Mouse (Mus musculus) lung, embryonic 15.5 days (tissue): Measurements from ENCODE around the gene Coro1b. TPM values are rescaled to one million over a fixed set of nuclear protein-coding genes. Genes with fewer than 3 reads are reported as not detected.

Experiments
- ATAC-seq: fragments of 200-750 bp; cut with Nextera tagmentation; 2 replicates; pipeline ENCODE4 v1.8.0; 2017; ENCODE audit warnings: moderate number of reproducible peaks, borderline replicate concordance; ENCODE audit not compliant: low FRiP score, low TSS enrichment; ENCODE audit errors: extremely low read depth
- H3K27ac ChIP-seq: fragments of 300-500 bp; sonication (generic); 2 replicates; pipeline ENCODE4 v1.5.1; 2015; ENCODE audit warnings: moderate library complexity, mild to moderate bottlenecking, inconsistent platforms
- H3K27me3 ChIP-seq: fragments of 300-500 bp; sonication (generic); 2 replicates; pipeline ENCODE4 v1.6.1; 2015; ENCODE audit warnings: inconsistent platforms
- H3K36me3 ChIP-seq: fragments of 300-500 bp; sonication (generic); 2 replicates; pipeline ENCODE4 v1.6.1; 2015; ENCODE audit warnings: inconsistent platforms
- H3K4me1 ChIP-seq: fragments of 300-500 bp; sonication (generic); 2 replicates; pipeline ENCODE4 v1.6.1; 2015; ENCODE audit warnings: inconsistent platforms
- H3K4me2 ChIP-seq: fragments of 300-500 bp; sonication (generic); 2 replicates; pipeline ENCODE4 v1.6.1; 2015; ENCODE audit warnings: inconsistent platforms, mild to moderate bottlenecking, moderate library complexity
- H3K4me3 ChIP-seq: fragments of 300-500 bp; sonication (generic); 2 replicates; pipeline ENCODE4 v1.5.1; 2015; ENCODE audit warnings: mild to moderate bottlenecking, inconsistent platforms
- H3K9ac ChIP-seq: fragments of 300-500 bp; sonication (generic); 2 replicates; pipeline ENCODE4 v1.6.1; 2015; ENCODE audit warnings: inconsistent platforms
- H3K9me3 ChIP-seq: fragments of 300-500 bp; sonication (generic); 2 replicates; pipeline ENCODE4 v1.6.1; 2016; ENCODE audit warnings: inconsistent platforms
- WGBS: fragments of 180-500 bp; shearing (Covaris S2); methylation state at CpG from one replicate; pipeline ENCODE4 v1.1.7; 2015; 5-methylcytosine and 5-hydroxymethylcytosine counted together
- polyA plus RNA-seq: library from polyadenylated mRNA; unstranded; fragments of >200 nt; fragmentation: Nextera tagmentation; extraction: Ambion mirVana; gene quantifications from 2 replicates; pipeline ENCODE4 v1.2.1, GENCODE M21; 2015

Coro1b gene
- polyA plus RNA-seq, 1 experiment from 2014 or later: 168 TPM

- Histone ChIP-seq H3K4me2 (peak overlapping the region; percentile 82), H3K36me3 (peaks cover 13% of the 10 kb centered on the region), H3K4me3 (peak overlapping the region; percentile 64), H3K27me3 (peaks cover 6% of the 10 kb centered on the region; the same call in 1 of the 2 replicates), H3K4me1 (peaks cover 17% of the 10 kb centered on the region), H3K27ac (no peak overlapping the region), H3K9ac (peak overlapping the region; percentile 75), H3K9me3 (no peaks in the 10 kb centered on the region)
- 21% methylated on average over 7 of the region's 7 CpGs for WGBS
- no peak for ATAC-seq
Measured at GRCm38 (mm10) chr19:4202149-4202548, 53.7 kb downstream of the Coro1b start.

GRCm38 (mm10) chr19:4203148-4203547 is 54.7 kb downstream of the Coro1b start:
- Histone ChIP-seq H3K4me1 (peaks cover 17% of the 10 kb centered on the region), H3K27ac (no peak overlapping the region), H3K4me3 (no peak overlapping the region), H3K36me3 (peaks cover 10% of the 10 kb centered on the region), H3K9me3 (no peaks in the 10 kb centered on the region), H3K27me3 (peaks cover 6% of the 10 kb centered on the region; the same call in 1 of the 2 replicates), H3K4me2 (no peak overlapping the region), H3K9ac (no peak overlapping the region)
- 62% methylated on average over 3 of the region's 3 CpGs for whole genome bisulfite sequencing
- no peak for ATAC-seq

Other genes with a start within 250 kb of the Coro1b start
- 46.6 and 53.1 TPM in 2 replicates for gene Tcirg1, start 241.5 kb upstream of the Coro1b start, polyA plus RNA-seq
- 303 and 306 TPM in 2 replicates for gene Ndufs8, start 235.8 kb upstream of the Coro1b start, polyA plus RNA-seq
- gene Aldh3b1, start 218.8 kb upstream of the Coro1b start, polyA plus RNA-seq: 3.5 and 4.6 TPM in 2 replicates
- 18.4 and 22.3 TPM in 2 replicates for gene Unc93b1, start 213.4 kb upstream of the Coro1b start, polyA plus RNA-seq
- gene Aldh3b3, start 190.0 kb upstream of the Coro1b start, polyA plus RNA-seq: 0.11 and 0.13 TPM in 2 replicates
- gene Aldh3b2, start 176.3 kb upstream of the Coro1b start, polyA plus RNA-seq: 1.3 and 1.5 TPM in 2 replicates
- 11.1 and 12.5 TPM in 2 replicates for gene Acy3, start 162.0 kb upstream of the Coro1b start, polyA plus RNA-seq
- gene Tbx10, start 155.9 kb upstream of the Coro1b start, polyA plus RNA-seq: not detected in 2 replicates
- 25.9 and 28.0 TPM in 2 replicates for gene Nudt8, start 148.0 kb upstream of the Coro1b start, polyA plus RNA-seq
- 2.3 and 2.4 TPM in 2 replicates for gene Gm49405, start 148.0 kb upstream of the Coro1b start, polyA plus RNA-seq
- 3.6 and 4.9 TPM in 2 replicates for gene Doc2g, start 145.3 kb upstream of the Coro1b start, polyA plus RNA-seq
- 191 and 199 TPM in 2 replicates for gene Ndufv1, start 135.8 kb upstream of the Coro1b start, polyA plus RNA-seq
- 470 and 486 TPM in 2 replicates for gene Gstp1, start 110.6 kb upstream of the Coro1b start, polyA plus RNA-seq
- gene Gstp2, start 102.6 kb upstream of the Coro1b start, polyA plus RNA-seq: 3.9 and 5.2 TPM in 2 replicates
- 0.22 and 0.83 TPM in 2 replicates for gene Gstp3, start 89.0 kb upstream of the Coro1b start, polyA plus RNA-seq
- not detected in 2 replicates for gene Cabp2, start 67.0 kb upstream of the Coro1b start, polyA plus RNA-seq
- 100 and 103 TPM in 2 replicates for gene Cdk2ap2, start 51.4 kb upstream of the Coro1b start, polyA plus RNA-seq
- gene Pitpnm1, start 48.6 kb upstream of the Coro1b start, polyA plus RNA-seq: 12.5 and 13.8 TPM in 2 replicates
- gene Aip, start 22.8 kb upstream of the Coro1b start, polyA plus RNA-seq: 104 and 106 TPM in 2 replicates
- not detected in 2 replicates for gene Gpr152, start 8.8 kb upstream of the Coro1b start, polyA plus RNA-seq
- 0.11 TPM in 1 of 2 replicates, not detected in the other for gene Cabp4, start 4.6 kb upstream of the Coro1b start, polyA plus RNA-seq
- gene Ptprcap, start 5.0 kb downstream of the Coro1b start, polyA plus RNA-seq: 3.4 and 13.5 TPM in 2 replicates
- gene Rps6kb2, start 14.7 kb downstream of the Coro1b start, polyA plus RNA-seq: 45.0 and 49.4 TPM in 2 replicates
- 2.4 and 2.8 TPM in 2 replicates for gene Carns1, start 26.9 kb downstream of the Coro1b start, polyA plus RNA-seq
- gene Tbc1d10c, start 42.7 kb downstream of the Coro1b start, polyA plus RNA-seq: 2.5 and 6.7 TPM in 2 replicates
- gene Ppp1ca, start 43.4 kb downstream of the Coro1b start, polyA plus RNA-seq: 974 TPM in 2 replicates
- gene Rad9a, start 53.0 kb downstream of the Coro1b start, polyA plus RNA-seq: 32.5 and 34.7 TPM in 2 replicates
- 4.7 and 5.5 TPM in 2 replicates for gene Clcf1, start 65.6 kb downstream of the Coro1b start, polyA plus RNA-seq
- gene AC109138.7, start 65.7 kb downstream of the Coro1b start, polyA plus RNA-seq: not detected in 2 replicates
- gene Pold4, start 83.3 kb downstream of the Coro1b start, polyA plus RNA-seq: 27.6 and 32.4 TPM in 2 replicates
- 15.2 and 16.9 TPM in 2 replicates for gene Ssh3, start 120.6 kb downstream of the Coro1b start, polyA plus RNA-seq
- 3.3 and 4.2 TPM in 2 replicates for gene Ankrd13d, start 134.5 kb downstream of the Coro1b start, polyA plus RNA-seq
- 16.2 and 16.7 TPM in 2 replicates for gene Grk2, start 157.6 kb downstream of the Coro1b start, polyA plus RNA-seq
- gene Kdm2a, start 249.7 kb downstream of the Coro1b start, polyA plus RNA-seq: 37.8 and 40.9 TPM in 2 replicates